Mouse (Mus musculus) central nervous system, embryonic 18 days (tissue): ENCODE data around the gene Kdm4a. TPM values are rescaled to one million over a fixed set of nuclear protein-coding genes. Genes with fewer than 3 reads are reported as not detected.

Source experiments
- polyA plus RNA-seq: library from polyadenylated mRNA; depleted of rRNA; stranded (reverse); fragments of >200 nt; gene quantifications from 2 replicates; pipeline ENCODE4 v1.2.3, GENCODE M21; 2012; rRNA removed

Gene Kdm4a
- polyA plus RNA-seq, result 81.9 and 91.4 TPM in 2 replicates

GRCm38 (mm10) chr4:118179467-118180300 lies at the start of gene Kdm4a:
Gene Kdm4a, minus strand, starts transcription at chr4:118180043.

DNA sequence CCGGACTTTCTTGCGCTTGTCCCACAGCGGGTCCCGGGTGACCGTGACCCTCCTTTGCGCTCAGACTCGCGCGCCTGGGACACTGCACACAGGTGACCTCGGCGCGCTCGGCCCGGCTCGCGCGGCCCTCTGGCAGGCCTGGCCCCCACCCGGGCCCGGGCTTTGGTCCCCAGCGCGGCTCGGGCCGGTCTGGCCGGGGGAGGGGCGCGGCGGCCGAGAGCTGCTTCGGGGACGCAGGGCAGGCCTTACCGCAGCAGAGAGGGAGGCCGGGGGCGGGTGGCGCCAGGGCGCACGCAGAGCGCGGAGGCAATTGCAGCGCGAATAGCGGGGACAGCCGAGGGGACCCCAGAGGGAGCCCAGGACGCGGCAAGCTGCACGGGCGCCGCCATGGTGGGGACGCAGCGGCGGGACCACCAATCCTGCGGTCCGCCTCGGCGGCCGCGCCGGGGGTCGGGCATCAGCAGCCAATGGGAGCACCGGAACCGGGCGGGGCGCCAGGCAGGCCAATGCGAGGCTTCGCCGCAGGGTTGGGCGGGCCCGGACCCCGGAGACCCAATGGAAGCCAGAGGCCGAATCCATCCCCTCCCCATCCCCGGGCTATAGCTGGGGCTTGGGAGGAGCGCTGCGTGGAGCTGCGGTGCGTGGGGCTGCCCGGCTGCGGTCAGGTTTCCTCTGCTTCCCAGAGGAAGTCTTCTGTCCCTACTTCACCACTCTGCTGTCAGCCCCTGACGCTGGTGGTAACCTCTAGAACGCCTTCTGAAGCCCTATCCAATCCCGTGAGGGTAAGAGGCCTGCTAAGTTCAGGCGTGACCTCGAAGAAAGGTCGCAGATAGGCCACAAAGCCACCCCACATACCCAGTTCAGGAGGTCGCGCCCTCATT lies 45.1 kb downstream of the Kdm4a start, which contains the start of gene St3gal3:
Gene St3gal3, minus strand, starts transcription at position 430 of the 881 bp plus-strand sequence.

Other genes starting within 250 kb of the Kdm4a start
- 31.2 and 31.9 TPM in 2 replicates for gene St3gal3, start 45.1 kb downstream of the Kdm4a start, polyA plus RNA-seq
- gene Ptprf, start 111.4 kb upstream of the Kdm4a start, polyA plus RNA-seq, result 78.8 and 90.6 TPM in 2 replicates
- gene Szt2, start 229.2 kb upstream of the Kdm4a start, polyA plus RNA-seq, result 27.6 and 31.4 TPM in 2 replicates
- gene Med8, start 229.3 kb upstream of the Kdm4a start, polyA plus RNA-seq, result 84.1 and 84.8 TPM in 2 replicates
- gene Elovl1, start 248.1 kb upstream of the Kdm4a start, polyA plus RNA-seq, result 46.5 and 49.8 TPM in 2 replicates